8 mouse cellular contexts compared by ENCODE assay signal in genomic region chr7:38085573-38086211, GRCm38 (mm10). TPM values are rescaled to one million over a fixed set of nuclear protein-coding genes. Genes with fewer than 3 reads are reported as not detected.
DNase-seq lines count a peak whose midpoint lies in the region; ATAC-seq and TF ChIP-seq lines count a peak whose summit lies in the region.

No protein-coding gene starts in this region.

- H3K4me3 ChIP-seq in C2C12 (ENCODE audit: insufficient read depth, poor library complexity, severe bottlenecking), result no peak overlapping the region
- peak overlapping the region; percentile 50 for H3K4me3 ChIP-seq in embryonic facial prominence, embryonic 13.5 days
- H3K4me3 ChIP-seq in heart, embryonic 10.5 days, result peak overlapping the region; percentile 61
- peak overlapping the region; percentile 45 for H3K4me3 ChIP-seq in kidney, embryonic 14.5 days (ENCODE audit: low read length)
- H3K4me3 ChIP-seq in lung, postnatal 0 days (ENCODE audit: low read depth, low read length), result peak overlapping the region; percentile 40
- peak overlapping the region; percentile 56 for H3K4me3 ChIP-seq in olfactory bulb, adult 2 months (ENCODE audit: insufficient read depth, low read depth, low read length)

- TF ChIP-seq EP300 in lung, postnatal 0 days (IDR thresholded peaks at IDR 0.05), result no peak

- no peaks in the 10 kb centered on the region for H3K79me2 ChIP-seq in C2C12 (ENCODE audit: control insufficient read depth, insufficient read depth)

- peak overlapping the region; percentile 55; the same call in 1 of the 2 replicates for H3K27ac ChIP-seq in embryonic facial prominence, embryonic 13.5 days
- H3K27ac ChIP-seq in heart, embryonic 10.5 days, result peak overlapping the region; percentile 84; the same call in 1 of the 2 replicates
- H3K27ac ChIP-seq in kidney, embryonic 14.5 days (ENCODE audit: low read depth, low read length), result no peak overlapping the region
- no peak overlapping the region for H3K27ac ChIP-seq in lung, postnatal 0 days (ENCODE audit: low read length)
- no peak overlapping the region for H3K27ac ChIP-seq in olfactory bulb, adult 2 months (ENCODE audit: insufficient read depth, low read depth, low read length)

- no peak for TF ChIP-seq POLR2A in olfactory bulb, adult 2 months (IDR thresholded peaks at IDR 0.05; ENCODE audit: insufficient read depth, low read depth, low read length)

- DNase-seq in adrenal gland, postnatal 14 days, result peak; percentile 77
- DNase-seq in heart, embryonic 10.5 days (ENCODE audit: low spot score), result peak; percentile 88
- peak; percentile 81 for DNase-seq in lung, postnatal 0 days (ENCODE audit: low spot score)
- DNase-seq in thymus, postnatal 36 days, result peak; percentile 71 to 77

- H3K9ac ChIP-seq in embryonic facial prominence, embryonic 13.5 days, result peak overlapping the region; percentile 69
- peak overlapping the region; percentile 9 for H3K9ac ChIP-seq in kidney, embryonic 14.5 days (ENCODE audit: low read depth, low read length)
- no peak overlapping the region for H3K9ac ChIP-seq in lung, postnatal 0 days (replicated peaks; ENCODE audit: low read depth)

- under 1% methylated on average over 35 of the region's 35 CpGs for WGBS in embryonic facial prominence, embryonic 13.5 days
- WGBS in heart, embryonic 10.5 days, result 2% methylated on average over 35 of the region's 35 CpGs
- under 1% methylated on average over 32 of the region's 35 CpGs for WGBS in kidney, embryonic 14.5 days
- WGBS in lung, postnatal 0 days, result 2% methylated on average over 32 of the region's 35 CpGs
- WGBS in olfactory bulb, adult 2 months, result 8% methylated on average over 35 of the region's 35 CpGs

- no peaks in the 10 kb centered on the region for H3K36me3 ChIP-seq in C2C12 (ENCODE audit: control insufficient read depth, insufficient read depth)
- no peaks in the 10 kb centered on the region for H3K36me3 ChIP-seq in embryonic facial prominence, embryonic 13.5 days
- no peaks in the 10 kb centered on the region for H3K36me3 ChIP-seq in heart, embryonic 10.5 days
- H3K36me3 ChIP-seq in kidney, embryonic 14.5 days (ENCODE audit: control insufficient read depth, insufficient read depth, low read length), result no peaks in the 10 kb centered on the region
- H3K36me3 ChIP-seq in lung, postnatal 0 days (ENCODE audit: insufficient read depth, low read length), result no peaks in the 10 kb centered on the region

- H3K4me2 ChIP-seq in embryonic facial prominence, embryonic 13.5 days, result peak overlapping the region; percentile 89
- H3K4me2 ChIP-seq in kidney, embryonic 14.5 days (replicated peaks; ENCODE audit: low read depth, low read length), result peak overlapping the region; percentile 90
- H3K4me2 ChIP-seq in lung, postnatal 0 days (replicated peaks; ENCODE audit: low read depth, low read length), result peak overlapping the region; percentile 83

- H3K27me3 ChIP-seq in C2C12 (ENCODE audit: control insufficient read depth, insufficient read depth, insufficient read length), result no peaks in the 10 kb centered on the region
- H3K27me3 ChIP-seq in embryonic facial prominence, embryonic 13.5 days, result peaks cover 4% of the 10 kb centered on the region; the same call in 1 of the 2 replicates
- no peaks in the 10 kb centered on the region for H3K27me3 ChIP-seq in heart, embryonic 10.5 days (ENCODE audit: insufficient read depth, poor library complexity, severe bottlenecking)
- H3K27me3 ChIP-seq in kidney, embryonic 14.5 days (ENCODE audit: control insufficient read depth, insufficient read depth, low read length), result no peaks in the 10 kb centered on the region
- no peaks in the 10 kb centered on the region; the same call in 1 of the 2 replicates for H3K27me3 ChIP-seq in lung, postnatal 0 days (replicated peaks; ENCODE audit: insufficient read depth, low read length)

- peak; percentile 29 for ATAC-seq in embryonic facial prominence, embryonic 13.5 days (ENCODE audit: insufficient number of reproducible peaks, insufficient read depth, low FRiP score, low TSS enrichment, low read depth)
- ATAC-seq in kidney, embryonic 14.5 days (ENCODE audit: low FRiP score, low TSS enrichment), result peak; percentile 58
- peak; percentile 13 for ATAC-seq in lung, postnatal 0 days

- no peaks in the 10 kb centered on the region for H3K9me3 ChIP-seq in embryonic facial prominence, embryonic 13.5 days
- no peaks in the 10 kb centered on the region for H3K9me3 ChIP-seq in heart, embryonic 10.5 days
- H3K9me3 ChIP-seq in kidney, embryonic 14.5 days (ENCODE audit: control insufficient read depth, low read length), result no peaks in the 10 kb centered on the region
- H3K9me3 ChIP-seq in lung, postnatal 0 days (ENCODE audit: low read length), result no peaks in the 10 kb centered on the region

- TF ChIP-seq CTCF in C2C12 (IDR thresholded peaks at IDR 0.05; ENCODE audit: control insufficient read depth, insufficient read depth, insufficient read length), result no peak
- TF ChIP-seq CTCF in lung, postnatal 0 days (IDR thresholded peaks at IDR 0.05), result peak; percentile 57
- no peak for TF ChIP-seq CTCF in olfactory bulb, adult 2 months (IDR thresholded peaks at IDR 0.05; ENCODE audit: insufficient read depth, low read depth, low read length)

- H3ac ChIP-seq in C2C12 (ENCODE audit: control insufficient read depth, insufficient read length, low read depth), result peak overlapping the region; percentile 39

- no peaks in the 10 kb centered on the region for H3K79me3 ChIP-seq in C2C12 (ENCODE audit: low read depth)

- peaks cover 15% of the 10 kb centered on the region for H3K4me1 ChIP-seq in embryonic facial prominence, embryonic 13.5 days
- peaks cover 41% of the 10 kb centered on the region for H3K4me1 ChIP-seq in heart, embryonic 10.5 days
- H3K4me1 ChIP-seq in kidney, embryonic 14.5 days (ENCODE audit: control insufficient read depth, insufficient read depth, low read length), result peaks cover 6% of the 10 kb centered on the region; the same call in 1 of the 2 replicates
- peaks cover 8% of the 10 kb centered on the region; the same call in 1 of the 2 replicates for H3K4me1 ChIP-seq in lung, postnatal 0 days (ENCODE audit: insufficient read depth, low read depth, low read length)
- H3K4me1 ChIP-seq in olfactory bulb, adult 2 months (ENCODE audit: control insufficient read depth, insufficient read depth, low read length), result peaks cover 10% of the 10 kb centered on the region

TF ChIP-seq in C2C12, 6 proteins besides CTCF, POLR2A, EP300 and RAD21:
- TF ChIP-seq USF1 (IDR thresholded peaks at IDR 0.05; ENCODE audit: low read depth) (no peak), MAX (IDR thresholded peaks at IDR 0.05) (no peak), MYOG (IDR thresholded peaks at IDR 0.05; ENCODE audit: control insufficient read depth, extremely low read depth, insufficient read length) (no peak), MYOD1 (IDR thresholded peaks at IDR 0.05; ENCODE audit: control insufficient read depth, insufficient read length, low read depth) (no peak), FOSL1 (IDR thresholded peaks at IDR 0.05; ENCODE audit: insufficient read depth, low read length, poor library complexity, severe bottlenecking) (no peak), CEBPB (IDR thresholded peaks at IDR 0.05; ENCODE audit: low read depth) (no peak)
TF ChIP-seq in C2C12: peak in this region for 0.

RNA-seq across cellular contexts. Expression of gene Ccne1, which starts 21.6 kb away (rescaled TPM):
- 58.6 TPM for polyA plus RNA-seq in C2C12 (2012; fragmentation: generic; extraction: Trizol)
- total RNA-seq in adrenal gland, postnatal 14 days (2021), result 10.6 and 10.8 TPM in 2 replicates
- polyA plus RNA-seq in embryonic facial prominence, embryonic 13.5 days (2015; fragmentation: Nextera tagmentation; extraction: Ambion mirVana), result 55.2 and 61.4 TPM in 2 replicates
- 73.7 and 94.9 TPM in 2 replicates for polyA plus RNA-seq in heart, embryonic 10.5 days (2016; fragmentation: Nextera tagmentation; extraction: Ambion mirVana)
- 89.3 and 100 TPM in 2 replicates for polyA plus RNA-seq in kidney, embryonic 14.5 days (2014; fragmentation: Nextera tagmentation; extraction: Ambion mirVana)
- polyA plus RNA-seq in lung, postnatal 0 days (2015; fragmentation: Nextera tagmentation; extraction: Ambion mirVana), result 2.9 and 3.6 TPM in 2 replicates
- not detected in 2 replicates for polyA plus RNA-seq in olfactory bulb, adult 2 months (2012; ENCODE audit: insufficient read depth, insufficient read length, low replicate concordance, missing spikeins)

Comparison
In these comparisons a context has a peak if more than half of its experiments do, and no peak if none do; other contexts are left out.
1. H3K27ac ChIP-seq: peak in embryonic facial prominence, embryonic 13.5 days (single experiment) and heart, embryonic 10.5 days (single experiment); none in kidney, embryonic 14.5 days (single experiment), lung, postnatal 0 days (single experiment) and olfactory bulb, adult 2 months (single experiment).
2. RNA of gene Ccne1, which starts 21.6 kb away (polyA plus RNA-seq): 89.3 to 100 TPM in kidney, embryonic 14.5 days, 73.7 to 94.9 TPM in heart, embryonic 10.5 days, 55.2 to 61.4 TPM in embryonic facial prominence, embryonic 13.5 days and 58.6 TPM in C2C12 (single experiment); 2.9 to 3.6 TPM in lung, postnatal 0 days and not detected in olfactory bulb, adult 2 months; every median in the first group is over 10 times any median in the second.
3. Peak in every context shown above with its lines, with median percentiles within 50 percentile points of each other: DNase-seq, ATAC-seq and H3K4me2 ChIP-seq.